Mouse (Mus musculus) limb, embryonic 14.5 days (tissue): ENCODE measurements at regions not wholly inside any gene's neighbourhood (a gene's known extent, or its start where the extent isn't known, plus 50 kb on each side); places are given as distances from the start of the nearest gene placed in this dataset.

Source experiments
- ATAC-seq: fragments of 200-750 bp; cut with Nextera tagmentation; 2 replicates; pipeline ENCODE4 v1.8.0; 2017; ENCODE audit warnings: low read depth, moderate number of reproducible peaks, moderate TSS enrichment; ENCODE audit not compliant: low FRiP score
- DNase-seq: peaks from one replicate; pipeline ENCODE4 v3.0.0-alpha.2; 2015; ENCODE audit warnings: low spot score
- H3K27ac ChIP-seq: fragments of 300-500 bp; sonication (generic); replicated peaks from 2 replicates; pipeline ENCODE4 v1.5.1; 2014; ENCODE audit warnings: low read depth, mild to moderate bottlenecking, low read length, moderate library complexity, mixed read lengths
- H3K27me3 ChIP-seq: fragments of 300-500 bp; sonication (generic); 2 replicates; pipeline ENCODE4 v1.6.1; 2014; ENCODE audit warnings: low read length, mixed read lengths; ENCODE audit not compliant: control insufficient read depth, insufficient read depth
- H3K36me3 ChIP-seq: fragments of 300-500 bp; sonication (generic); 2 replicates; pipeline ENCODE4 v1.6.1; 2014; ENCODE audit warnings: mild to moderate bottlenecking, low read length, moderate library complexity, mixed read lengths; ENCODE audit not compliant: control insufficient read depth, insufficient read depth
- H3K4me1 ChIP-seq: fragments of 300-500 bp; sonication (generic); 2 replicates; pipeline ENCODE4 v1.6.1; 2014; ENCODE audit warnings: antibody characterized with exemption, low read length, mixed read lengths; ENCODE audit not compliant: control insufficient read depth, insufficient read depth
- H3K4me2 ChIP-seq: fragments of 300-500 bp; sonication (generic); replicated peaks from 2 replicates; pipeline ENCODE4 v1.6.1; 2014; ENCODE audit warnings: low read depth, mild to moderate bottlenecking, low read length, moderate library complexity; ENCODE audit not compliant: severe bottlenecking
- H3K4me3 ChIP-seq: fragments of 300-500 bp; sonication (generic); replicated peaks from 2 replicates; pipeline ENCODE4 v1.5.1; 2014; ENCODE audit warnings: low read length
- H3K9ac ChIP-seq: fragments of 300-500 bp; sonication (generic); 2 replicates; pipeline ENCODE4 v1.6.1; 2014; ENCODE audit warnings: mild to moderate bottlenecking, low read depth, low read length, moderate library complexity; ENCODE audit not compliant: severe bottlenecking
- H3K9me3 ChIP-seq: fragments of 300-500 bp; sonication (generic); 2 replicates; pipeline ENCODE4 v1.6.1; 2016; ENCODE audit warnings: low read length; ENCODE audit not compliant: control insufficient read depth
- POLR2A ChIP-seq: fragments of 200-500 bp; IDR thresholded peaks from 2 replicates; pipeline ENCODE4 v1.8.0; 2012; ENCODE audit warnings: inconsistent platforms, mild to moderate bottlenecking, moderate library complexity, borderline replicate concordance; ENCODE audit not compliant: insufficient read depth, insufficient read length; ENCODE audit errors: extremely low read depth
- WGBS: fragments of 180-500 bp; shearing (Covaris S2); extraction: QIAGEN DNeasy Blood & Tissue Kit; methylation state at CpG from one replicate; pipeline ENCODE4 v1.1.7; 2014; 5-methylcytosine and 5-hydroxymethylcytosine counted together

GRCm38 (mm10) chr4:48913301-48913700, 145.8 kb upstream of the Plppr1 start:
- TF ChIP-seq POLR2A: no peak
- Histone ChIP-seq H3K4me3 (no peak overlapping the region), H3K4me2 (no peak overlapping the region), H3K27me3 (no peaks in the 10 kb centered on the region), H3K36me3 (no peaks in the 10 kb centered on the region), H3K9ac (no peak overlapping the region), H3K9me3 (no peaks in the 10 kb centered on the region), H3K27ac (no peak overlapping the region), H3K4me1 (no peaks in the 10 kb centered on the region)
- DNase-seq (no peak), ATAC-seq (no peak)
- 77% methylated on average over 4 of the region's 4 CpGs for WGBS

DNA sequence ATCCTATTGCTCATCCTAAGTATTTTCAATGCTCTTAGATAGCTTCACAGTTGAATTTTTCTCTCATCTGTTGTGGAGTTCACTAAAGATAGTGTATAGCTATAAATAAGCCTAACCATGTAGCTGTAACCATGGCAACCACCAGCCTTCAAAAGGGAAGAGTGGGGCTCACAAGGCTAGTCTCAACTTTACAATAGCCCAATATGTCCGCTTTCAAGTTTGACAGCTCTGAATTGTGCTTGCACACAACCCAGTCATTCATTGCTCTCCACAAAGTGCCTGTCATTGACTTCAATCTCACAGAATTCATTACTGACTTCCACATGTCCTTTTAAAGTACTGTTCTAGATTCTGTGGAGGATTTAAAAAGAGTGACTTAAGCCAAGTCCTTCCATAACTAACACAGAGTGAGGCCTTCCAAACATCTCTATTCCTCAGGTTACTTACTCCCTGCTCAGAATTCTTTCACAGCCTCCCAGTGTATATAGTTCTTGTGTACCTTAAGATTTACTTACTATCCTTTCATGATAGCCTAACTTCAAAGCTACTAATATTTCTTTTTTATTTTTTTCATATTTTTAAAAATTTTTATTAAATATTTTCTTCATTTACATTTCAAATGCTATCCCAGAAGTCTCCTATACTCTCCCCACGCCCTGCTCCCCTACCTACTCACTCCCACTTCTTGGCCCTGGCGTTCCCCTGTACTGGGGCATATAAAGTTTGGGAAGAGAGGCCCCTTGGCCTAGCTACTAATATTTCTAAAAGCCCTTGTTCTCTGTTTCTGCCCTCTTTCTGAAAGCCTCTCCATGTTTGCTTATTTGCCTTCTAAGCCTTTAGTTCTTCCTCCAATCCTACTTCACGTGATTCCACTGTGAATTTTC, 134.3 kb upstream of the Plppr1 start:
- no peak for ATAC-seq
- WGBS: 65% methylated on average over 4 of the region's 4 CpGs

DNA sequence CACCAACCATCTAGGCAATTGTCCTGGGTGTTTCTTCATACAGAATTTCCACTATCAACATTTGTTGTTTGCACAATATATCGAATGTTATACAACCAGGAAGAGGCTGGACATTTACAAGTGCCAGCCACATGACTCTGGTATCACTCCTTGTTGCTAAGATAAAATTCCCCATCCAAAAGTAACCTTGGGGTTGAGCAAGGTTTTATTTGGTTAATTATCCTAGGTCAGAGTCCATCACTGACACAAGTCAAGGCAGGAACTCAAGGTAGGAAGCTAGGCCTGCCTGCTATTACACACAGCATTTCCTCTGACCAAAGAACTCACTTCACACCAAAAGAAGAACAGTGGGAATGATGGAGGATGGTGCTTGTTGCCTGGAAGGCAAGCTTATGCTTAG, 120.7 kb upstream of the Plppr1 start:
- no peaks in the 10 kb centered on the region for H3K27me3 ChIP-seq
- ATAC-seq (no peak), DNase-seq (no peak)
- no peak for TF ChIP-seq POLR2A
- H3K4me2 ChIP-seq: no peak overlapping the region
- no peak overlapping the region for H3K27ac ChIP-seq
- peaks cover 4% of the 10 kb centered on the region; the same call in 1 of the 2 replicates for H3K4me1 ChIP-seq
- WGBS: 78% methylated on average over 1 of the region's 1 CpGs
- H3K9ac ChIP-seq: no peak overlapping the region
- H3K4me3 ChIP-seq: no peak overlapping the region
- H3K9me3 ChIP-seq: no peaks in the 10 kb centered on the region
- no peaks in the 10 kb centered on the region for H3K36me3 ChIP-seq

More for the DNA sequence above, 134.3 kb upstream of the Plppr1 start:
- Histone ChIP-seq H3K4me1 (no peaks in the 10 kb centered on the region), H3K4me2 (no peak overlapping the region), H3K36me3 (no peaks in the 10 kb centered on the region), H3K27me3 (no peaks in the 10 kb centered on the region), H3K9ac (no peak overlapping the region), H3K9me3 (no peaks in the 10 kb centered on the region), H3K4me3 (no peak overlapping the region), H3K27ac (no peak overlapping the region)
- DNase-seq: peak; percentile 27
- TF ChIP-seq POLR2A: no peak

DNA sequence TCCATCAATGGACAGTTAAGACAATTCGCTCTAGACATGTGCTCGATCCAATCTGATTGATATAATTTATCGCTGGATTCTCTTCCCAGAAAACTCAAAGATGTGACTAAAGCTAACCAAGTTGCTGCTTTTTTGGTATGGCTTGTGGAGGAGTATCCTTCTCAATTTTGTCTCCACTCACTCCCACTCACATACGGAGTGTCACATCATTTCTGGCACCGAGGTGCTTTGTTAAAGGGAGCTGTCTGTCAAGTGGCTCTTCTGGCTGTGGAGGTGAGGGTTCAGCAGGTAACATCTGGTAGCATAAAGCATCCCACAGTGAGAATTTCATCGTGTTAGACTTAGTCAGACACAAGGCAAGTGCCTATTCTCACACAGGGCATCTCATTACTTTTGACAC, 120.2 kb upstream of the Plppr1 start:
- no peaks in the 10 kb centered on the region for H3K36me3 ChIP-seq
- H3K9me3 ChIP-seq: no peaks in the 10 kb centered on the region
- H3K27ac ChIP-seq: no peak overlapping the region
- no peaks in the 10 kb centered on the region for H3K27me3 ChIP-seq
- WGBS: 87% methylated on average over 6 of the region's 6 CpGs
- ATAC-seq (no peak), DNase-seq (no peak)
- H3K4me2 ChIP-seq: no peak overlapping the region
- no peak overlapping the region for H3K4me3 ChIP-seq
- peaks cover 4% of the 10 kb centered on the region; the same call in 1 of the 2 replicates for H3K4me1 ChIP-seq
- H3K9ac ChIP-seq: no peak overlapping the region
- TF ChIP-seq POLR2A: no peak

GRCm38 (mm10) chr4:48945266-48945818, 113.7 kb upstream of the Plppr1 start:
- Histone ChIP-seq H3K9ac (no peak overlapping the region), H3K4me3 (no peak overlapping the region), H3K27ac (no peak overlapping the region), H3K36me3 (no peaks in the 10 kb centered on the region), H3K9me3 (no peaks in the 10 kb centered on the region), H3K4me2 (no peak overlapping the region), H3K27me3 (no peaks in the 10 kb centered on the region), H3K4me1 (no peaks in the 10 kb centered on the region)
- DNase-seq: no peak
- WGBS: 52% methylated on average over 2 of the region's 2 CpGs
- no peak for ATAC-seq
- TF ChIP-seq POLR2A: no peak
